In the genomic region with DNA sequence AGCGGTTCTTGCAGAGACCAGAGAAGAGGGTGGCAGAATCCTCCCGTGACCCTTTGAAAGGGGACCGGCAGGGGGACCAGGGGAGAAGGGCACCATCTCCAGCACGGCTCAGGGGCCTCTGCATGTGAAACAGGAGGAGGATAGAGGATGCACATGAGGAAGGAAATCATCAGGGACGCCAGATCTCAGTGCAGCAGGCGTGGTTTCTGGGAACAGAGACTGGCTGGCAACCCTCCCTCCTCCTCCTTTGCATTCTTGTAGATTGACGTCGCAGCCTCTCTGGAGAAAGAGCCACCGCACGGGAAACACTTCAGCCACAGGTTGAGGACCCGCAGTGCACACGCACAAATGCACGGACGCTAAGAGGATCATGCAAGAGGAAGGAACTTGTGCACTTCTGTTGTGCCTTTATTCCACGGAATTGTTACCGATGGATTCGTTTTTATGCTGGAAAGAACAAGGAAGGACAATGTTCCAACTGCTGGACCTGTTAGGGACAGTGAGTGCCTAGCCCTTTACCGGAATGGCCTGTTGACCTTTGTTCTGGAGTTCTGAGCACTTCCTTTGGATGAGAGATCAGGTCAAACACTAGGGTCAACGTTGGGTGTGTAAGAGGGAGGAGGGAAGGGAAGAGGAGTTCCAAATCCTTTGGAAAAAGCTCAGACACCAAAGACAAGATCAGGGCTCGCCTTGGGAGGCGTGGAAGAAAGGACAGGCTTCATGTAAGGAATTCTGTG, we compare ENCODE assay signal across 8 mouse cellular contexts. TPM values are rescaled to one million over a fixed set of nuclear protein-coding genes. Genes with fewer than 3 reads are reported as not detected.
DNase-seq lines count a peak whose midpoint lies in the region; ATAC-seq and TF ChIP-seq lines count a peak whose summit lies in the region.

No protein-coding gene starts in this region.

- no peak for TF ChIP-seq CTCF in bone marrow, adult 2 months (IDR thresholded peaks at IDR 0.05; ENCODE audit: control insufficient read depth, insufficient read depth, low read length)

- peak overlapping the region; percentile 67 for H3K9ac ChIP-seq in heart, embryonic 14.5 days (ENCODE audit: low read length)

- ATAC-seq in heart, embryonic 14.5 days (ENCODE audit: insufficient number of reproducible peaks, insufficient read depth, low FRiP score, low read depth) = peak; percentile 44
- ATAC-seq in megakaryocyte-erythroid progenitor cell, adult 5-6 weeks (replicated peaks; ENCODE audit: low FRiP score, low TSS enrichment, poor library complexity, severe bottlenecking) = peak; percentile 49

- H3K27ac ChIP-seq in bone marrow, adult 2 months (ENCODE audit: control insufficient read depth, insufficient read depth, low read depth, low read length, poor library complexity) = no peak overlapping the region
- H3K27ac ChIP-seq in heart, embryonic 14.5 days (replicated peaks in 1 of 2; ENCODE audit: control insufficient read depth in 1 of 2, insufficient read depth in 1 of 2, low read depth in 2 of 2, low read length in 2 of 2) = peak overlapping the region; percentile 35 to 70
- H3K27ac ChIP-seq in limb, embryonic 10.5 days = peak overlapping the region; percentile 44; the same call in 1 of the 2 replicates

- H3K4me1 ChIP-seq in bone marrow, adult 2 months (ENCODE audit: control insufficient read depth, insufficient read depth, low read length) = no peaks in the 10 kb centered on the region
- H3K4me1 ChIP-seq in heart, embryonic 14.5 days (ENCODE audit: control insufficient read depth in 2 of 2, insufficient read depth in 2 of 2, low read length in 2 of 2) = peaks cover 17 to 23% of the 10 kb centered on the region in 2 experiments
- peaks cover 11% of the 10 kb centered on the region for H3K4me1 ChIP-seq in limb, embryonic 10.5 days

- H3K27me3 ChIP-seq in heart, embryonic 14.5 days (ENCODE audit: control insufficient read depth, insufficient read depth, low read length) = no peaks in the 10 kb centered on the region
- H3K27me3 ChIP-seq in limb, embryonic 10.5 days (ENCODE audit: low read depth, poor library complexity, severe bottlenecking) = no peaks in the 10 kb centered on the region

- H3K4me3 ChIP-seq in bone marrow, adult 2 months (replicated peaks; ENCODE audit: control insufficient read depth, low read depth, low read length) = peak overlapping the region; percentile 29
- peak overlapping the region; percentile 16 to 23 for H3K4me3 ChIP-seq in heart, embryonic 14.5 days (ENCODE audit: control insufficient read depth in 1 of 2, insufficient read depth in 1 of 2, low read depth in 1 of 2, low read length in 2 of 2)
- no peak overlapping the region for H3K4me3 ChIP-seq in limb, embryonic 10.5 days

- H3K9me3 ChIP-seq in heart, embryonic 14.5 days (ENCODE audit: control insufficient read depth, low read length) = no peaks in the 10 kb centered on the region
- H3K9me3 ChIP-seq in limb, embryonic 10.5 days (replicated peaks) = no peaks in the 10 kb centered on the region

- H3K36me3 ChIP-seq in heart, embryonic 14.5 days (ENCODE audit: control insufficient read depth, insufficient read depth, low read length) = no peaks in the 10 kb centered on the region
- no peaks in the 10 kb centered on the region for H3K36me3 ChIP-seq in limb, embryonic 10.5 days

- WGBS in bone marrow, adult 2 months = 11% methylated on average over 21 of the region's 21 CpGs
- WGBS in heart, embryonic 14.5 days = 21% methylated on average over 21 of the region's 21 CpGs
- WGBS in limb, embryonic 10.5 days = 45% methylated on average over 21 of the region's 21 CpGs

- H3K4me2 ChIP-seq in heart, embryonic 14.5 days (ENCODE audit: low read length) = peak overlapping the region; percentile 62

- DNase-seq in adrenal gland, adult (ENCODE audit: inconsistent age in 2 of 2, low spot score in 1 of 2) = peak; percentile 79 to 91
- DNase-seq in adrenal gland, postnatal 4 days (ENCODE audit: low spot score in 2 of 2) = no peak
- DNase-seq in limb, embryonic 10.5 days (ENCODE audit: low spot score) = peak; percentile 40
- DNase-seq in layer of hippocampus, postnatal 25 days (ENCODE audit: extremely low spot score in 1 of 2, low spot score in 1 of 2) = no peak
- no peak for DNase-seq in thymus, adult 18-20 months

- no peak for TF ChIP-seq POLR2A in bone marrow, adult 2 months (IDR thresholded peaks at IDR 0.05; ENCODE audit: borderline replicate concordance, control insufficient read depth, low read depth, low read length)

RNA-seq across cellular contexts. Expression of a gene that starts 19.9 kb away (rescaled TPM):
- 100 to 1,000 TPM; 183 to 197 TPM for total RNA-seq in adrenal gland, postnatal 4 days (2021)
- polyA plus RNA-seq in bone marrow, adult 2 months (2011; ENCODE audit: insufficient read depth, insufficient read length, low replicate concordance, missing spikeins) = 10.7 and 31.6 TPM in 2 replicates
- 69.1 and 79.3 TPM in 2 replicates for polyA plus RNA-seq in heart, embryonic 14.5 days (2014; fragmentation: Nextera tagmentation; extraction: Ambion mirVana)
- 48.2 and 57.4 TPM in 2 replicates for polyA plus RNA-seq in limb, embryonic 10.5 days (2016; fragmentation: Nextera tagmentation; extraction: Ambion mirVana)
- 16.1 and 33.3 TPM in 2 replicates for total RNA-seq in megakaryocyte-erythroid progenitor cell, adult 5-6 weeks (2014; fragmentation: Nextera tagmentation)
- 46.3 and 61.6 TPM in 2 replicates for total RNA-seq in megakaryocyte-erythroid progenitor cell, adult 5-6 weeks (2017)
- total RNA-seq in layer of hippocampus, postnatal 25 days (2021) = 10 to 100 TPM; 30.8 to 41.6 TPM

RNA-seq across cellular contexts. Expression of a gene that starts 35.7 kb away (rescaled TPM):
- total RNA-seq in adrenal gland, postnatal 4 days (2021) = 100 to 1,000 TPM; 158 to 179 TPM
- polyA plus RNA-seq in bone marrow, adult 2 months (2011; ENCODE audit: insufficient read depth, insufficient read length, low replicate concordance, missing spikeins) = 67.6 and 160 TPM in 2 replicates
- 248 and 265 TPM in 2 replicates for polyA plus RNA-seq in heart, embryonic 14.5 days (2014; fragmentation: Nextera tagmentation; extraction: Ambion mirVana)
- polyA plus RNA-seq in limb, embryonic 10.5 days (2016; fragmentation: Nextera tagmentation; extraction: Ambion mirVana) = 329 and 335 TPM in 2 replicates
- 183 and 219 TPM in 2 replicates for total RNA-seq in megakaryocyte-erythroid progenitor cell, adult 5-6 weeks (2014; fragmentation: Nextera tagmentation)
- total RNA-seq in megakaryocyte-erythroid progenitor cell, adult 5-6 weeks (2017) = 65.7 and 122 TPM in 2 replicates
- total RNA-seq in layer of hippocampus, postnatal 25 days (2021) = 100 to 1,000 TPM in 1 of 2 experiments, 10 to 100 TPM in 1; 98.9 to 101 TPM

RNA-seq across cellular contexts. Expression of a gene that starts 35.8 kb away (rescaled TPM):
- 10 to 100 TPM; 30.2 to 33.2 TPM for total RNA-seq in adrenal gland, postnatal 4 days (2021)
- 11.1 and 19.8 TPM in 2 replicates for polyA plus RNA-seq in bone marrow, adult 2 months (2011; ENCODE audit: insufficient read depth, insufficient read length, low replicate concordance, missing spikeins)
- polyA plus RNA-seq in heart, embryonic 14.5 days (2014; fragmentation: Nextera tagmentation; extraction: Ambion mirVana) = 29.5 and 36.1 TPM in 2 replicates
- polyA plus RNA-seq in limb, embryonic 10.5 days (2016; fragmentation: Nextera tagmentation; extraction: Ambion mirVana) = 82.0 and 85.6 TPM in 2 replicates
- total RNA-seq in megakaryocyte-erythroid progenitor cell, adult 5-6 weeks (2014; fragmentation: Nextera tagmentation) = 65.2 and 74.6 TPM in 2 replicates
- total RNA-seq in megakaryocyte-erythroid progenitor cell, adult 5-6 weeks (2017) = 62.8 and 93.0 TPM in 2 replicates
- 10 to 100 TPM; 17.3 to 20.9 TPM for total RNA-seq in layer of hippocampus, postnatal 25 days (2021)

Comparison
In these comparisons a context has a peak if more than half of its experiments do, and no peak if none do; other contexts are left out.
1. DNase-seq: peak in adrenal gland, adult (2 of 2) and limb, embryonic 10.5 days (single experiment); none in adrenal gland, postnatal 4 days (0 of 2), layer of hippocampus, postnatal 25 days (0 of 2) and thymus, adult 18-20 months (0 of 2).